Mouse (Mus musculus): Measurements from ENCODE around the gene Sigmar1.
"Not testable (repeated sequence)": the region's sequence is repeated elsewhere in the genome, so short reads cannot be mapped to it uniquely, and the experiment has no call there.

DNA sequence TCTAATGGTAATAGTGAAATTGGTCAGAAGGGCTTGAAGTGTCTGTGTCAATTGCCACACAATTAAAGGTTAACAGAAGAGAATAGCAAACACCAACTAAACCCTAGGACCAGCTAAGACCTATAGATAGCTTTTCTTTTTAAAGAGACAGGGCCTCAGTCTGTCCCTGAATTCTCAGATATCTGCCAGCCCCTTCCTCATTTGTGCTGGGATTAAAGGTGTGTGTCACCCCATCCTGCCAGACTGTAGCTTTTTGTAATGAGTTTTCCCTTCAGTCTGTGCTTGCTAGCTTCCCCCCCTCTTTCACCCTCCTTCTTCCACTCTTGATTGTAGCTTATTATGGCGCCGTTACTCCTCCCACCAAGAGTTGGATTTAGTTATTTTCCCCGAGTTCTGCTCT, 27.2 kb upstream of the Sigmar1 start:
- TF ChIP-seq CTCF (IDR thresholded peaks at IDR 0.05); POLR2A (IDR thresholded peaks at IDR 0.05; ENCODE audit: insufficient read depth, low read depth, low read length); EP300 (IDR thresholded peaks at IDR 0.05; ENCODE audit: insufficient read depth, low read depth, low read length): not testable (repeated sequence)
